Mouse (Mus musculus): ENCODE data around the gene Fam243. TPM values are rescaled to one million over a fixed set of nuclear protein-coding genes. Genes with fewer than 3 reads are reported as not detected.
A peak's percentile ranks its signal among the peaks of the same experiment; 100 is the strongest.

The Fam243 gene
- polyA plus RNA-seq (2014; fragmentation: Nextera tagmentation; extraction: Ambion mirVana): not detected in 2 replicates

DNA sequence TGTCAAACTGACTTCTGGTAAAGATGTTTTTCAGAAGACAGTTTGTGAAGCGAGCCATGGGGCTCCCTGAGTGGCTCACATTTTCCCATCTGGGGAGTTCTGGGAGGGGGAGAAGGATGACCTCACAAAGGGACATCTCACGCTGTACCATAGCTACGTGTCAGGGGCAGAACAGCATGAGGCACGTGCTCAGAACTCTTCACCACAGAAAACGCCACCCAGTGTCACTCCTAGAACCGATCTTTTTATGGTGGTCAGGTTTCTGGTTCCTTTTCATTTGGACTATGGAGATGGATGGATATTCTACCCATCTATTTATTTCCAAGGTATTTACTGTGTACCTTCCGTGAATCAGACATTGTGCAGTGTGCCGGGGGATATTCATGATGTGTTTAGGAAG is at the start of gene Fam243:
Gene Fam243, minus strand, starts transcription at position 101 of the 400 bp plus-strand sequence.
- DNase-seq (ENCODE audit: low spot score): no peak

DNA sequence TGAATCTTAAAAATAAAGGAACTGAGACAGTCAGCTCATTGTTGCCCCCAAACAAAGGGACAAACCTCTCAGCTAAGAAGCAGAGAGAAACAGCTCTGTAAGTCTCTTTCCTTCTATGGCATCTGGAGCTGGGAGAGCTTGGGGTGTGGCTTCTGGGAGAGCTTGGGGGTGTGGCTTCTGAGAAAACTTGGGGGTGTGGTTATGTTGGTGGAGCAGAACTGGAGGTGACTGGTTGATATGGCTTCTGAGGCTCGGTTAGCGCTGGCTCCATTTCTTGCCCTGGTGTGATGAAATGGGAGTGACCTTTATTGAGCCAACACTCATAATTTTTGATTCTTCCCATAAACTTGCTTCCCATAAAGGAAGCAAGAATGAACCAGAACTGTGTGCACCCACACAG is 48.0 kb upstream of the Fam243 start:
- Histone ChIP-seq H3K36me3 (ENCODE audit: control insufficient read depth, insufficient read depth, low read length) (no peaks in the 10 kb centered on the region), H3K4me1 (ENCODE audit: control insufficient read depth, insufficient read depth, low read length) (no peaks in the 10 kb centered on the region), H3K4me2 (ENCODE audit: low read depth, severe bottlenecking) (no peak overlapping the region), H3K9me3 (ENCODE audit: control insufficient read depth, low read length) (no peaks in the 10 kb centered on the region), H3K27ac (replicated peaks; ENCODE audit: low read depth, low read length) (no peak overlapping the region), H3K9ac (ENCODE audit: low read length) (no peak overlapping the region), H3K27me3 (ENCODE audit: control insufficient read depth, insufficient read depth, low read length) (no peaks in the 10 kb centered on the region), H3K4me3 (ENCODE audit: low read depth, low read length) (no peak overlapping the region)
- DNase-seq (ENCODE audit: low spot score) (no peak), ATAC-seq (ENCODE audit: insufficient number of reproducible peaks, low FRiP score, low TSS enrichment, low read depth) (0 out of 2 replicates have a peak, but pooled peaks have one; percentile 60)
- WGBS: 35% methylated on average over 2 of the region's 2 CpGs

More for the DNA sequence above, at the start of gene Fam243:
- Histone ChIP-seq H3K9me3 (ENCODE audit: control insufficient read depth, low read length) (no peaks in the 10 kb centered on the region), H3K4me1 (ENCODE audit: control insufficient read depth, insufficient read depth, low read length) (no peaks in the 10 kb centered on the region), H3K36me3 (ENCODE audit: control insufficient read depth, insufficient read depth, low read length) (no peaks in the 10 kb centered on the region), H3K27me3 (ENCODE audit: control insufficient read depth, insufficient read depth, low read length) (no peaks in the 10 kb centered on the region), H3K4me3 (ENCODE audit: low read depth, low read length) (no peak within 1 kb of the TSS), H3K9ac (ENCODE audit: low read length) (no peak within 1 kb of the TSS), H3K4me2 (ENCODE audit: low read depth, severe bottlenecking) (no peak within 1 kb of the TSS), H3K27ac (replicated peaks; ENCODE audit: low read depth, low read length) (no peak within 1 kb of the TSS)
- WGBS: 89% methylated on average over 8 of the region's 8 CpGs
- no peak for ATAC-seq (ENCODE audit: insufficient number of reproducible peaks, low FRiP score, low TSS enrichment, low read depth)

DNA sequence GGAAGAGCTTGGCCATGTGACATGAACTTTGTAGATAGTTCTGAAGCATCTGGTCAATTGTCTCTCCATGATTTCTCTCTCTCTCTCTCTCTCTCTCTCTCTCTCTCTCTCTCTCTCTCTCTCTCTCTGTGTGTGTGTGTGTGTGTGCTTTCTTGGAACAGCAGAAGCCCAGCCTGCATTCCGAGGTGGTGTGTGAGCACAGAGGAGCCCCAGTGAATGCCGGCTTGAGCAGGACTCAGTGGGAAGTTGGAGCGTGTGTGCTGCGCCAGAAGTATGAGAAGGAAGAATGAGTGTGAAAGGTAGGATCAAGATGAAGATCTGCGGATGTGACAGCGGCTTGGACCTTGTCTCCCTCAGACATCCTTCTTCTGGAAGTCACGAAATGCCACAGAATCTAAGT is 44.2 kb upstream of the Fam243 start:
- Histone ChIP-seq H3K27me3 (ENCODE audit: control insufficient read depth, insufficient read depth, low read length) (no peaks in the 10 kb centered on the region), H3K4me3 (ENCODE audit: low read depth, low read length) (no peak overlapping the region), H3K9me3 (ENCODE audit: control insufficient read depth, low read length) (no peaks in the 10 kb centered on the region), H3K9ac (ENCODE audit: low read length) (no peak overlapping the region), H3K36me3 (ENCODE audit: control insufficient read depth, insufficient read depth, low read length) (no peaks in the 10 kb centered on the region), H3K27ac (replicated peaks; ENCODE audit: low read depth, low read length) (no peak overlapping the region), H3K4me1 (ENCODE audit: control insufficient read depth, insufficient read depth, low read length) (no peaks in the 10 kb centered on the region), H3K4me2 (ENCODE audit: low read depth, severe bottlenecking) (no peak overlapping the region)
- DNase-seq (ENCODE audit: low spot score) (no peak), ATAC-seq (ENCODE audit: insufficient number of reproducible peaks, low FRiP score, low TSS enrichment, low read depth) (no peak)
- 71% methylated on average over 7 of the region's 7 CpGs for WGBS

DNA sequence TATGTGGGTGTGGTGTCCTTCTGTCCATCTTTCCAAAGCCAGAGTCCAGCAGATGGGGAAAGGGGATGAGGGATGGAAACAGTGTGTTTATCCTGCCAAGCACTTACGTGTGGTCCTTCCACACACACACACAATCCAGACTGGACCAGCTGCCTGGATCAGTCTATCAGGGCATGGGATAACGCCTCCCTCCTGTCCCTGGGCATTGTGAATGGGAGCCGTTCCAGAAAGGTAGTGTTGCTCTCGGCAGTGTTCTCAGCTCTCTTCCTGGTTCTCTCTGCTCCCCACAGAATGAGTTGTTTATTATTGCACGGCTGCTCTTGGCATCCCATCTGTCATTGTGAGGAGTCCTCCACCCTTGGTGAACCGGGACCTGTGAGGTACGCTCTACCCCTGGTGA is 39.5 kb upstream of the Fam243 start:
- H3K9me3 ChIP-seq (ENCODE audit: control insufficient read depth, low read length): no peaks in the 10 kb centered on the region
- H3K27me3 ChIP-seq (ENCODE audit: control insufficient read depth, insufficient read depth, low read length): no peaks in the 10 kb centered on the region
- WGBS: 78% methylated on average over 7 of the region's 7 CpGs
- no peak for ATAC-seq (ENCODE audit: insufficient number of reproducible peaks, low FRiP score, low TSS enrichment, low read depth)
- DNase-seq (ENCODE audit: low spot score): no peak
- no peak overlapping the region for H3K9ac ChIP-seq (ENCODE audit: low read length)
- H3K4me1 ChIP-seq (ENCODE audit: control insufficient read depth, insufficient read depth, low read length): peaks cover 7% of the 10 kb centered on the region; the same call in 1 of the 2 replicates
- H3K4me2 ChIP-seq (ENCODE audit: low read depth, severe bottlenecking): no peak overlapping the region
- H3K36me3 ChIP-seq (ENCODE audit: control insufficient read depth, insufficient read depth, low read length): no peaks in the 10 kb centered on the region
- no peak overlapping the region for H3K4me3 ChIP-seq (ENCODE audit: low read depth, low read length)
- no peak overlapping the region for H3K27ac ChIP-seq (replicated peaks; ENCODE audit: low read depth, low read length)

DNA sequence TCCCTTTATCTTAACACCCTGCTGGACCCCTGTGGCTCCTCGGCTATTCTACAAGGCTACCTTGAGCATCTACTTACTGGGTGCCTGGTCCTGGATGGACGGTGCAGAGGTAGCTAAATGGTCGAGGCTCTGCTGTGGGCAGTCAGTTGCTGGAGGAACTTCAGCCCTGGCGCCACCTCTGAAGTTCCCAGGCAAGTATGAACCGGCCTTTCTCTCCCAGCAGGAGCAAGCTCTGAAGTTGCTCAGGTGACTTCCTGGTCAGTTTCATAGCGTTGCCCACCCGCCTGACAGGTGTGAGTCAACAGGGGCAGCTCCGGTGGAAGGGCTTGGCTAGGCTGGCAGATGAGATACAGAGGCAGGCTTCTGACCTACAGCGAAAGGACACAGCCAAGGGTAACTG is 38.0 kb upstream of the Fam243 start, which contains the start of gene Kcne1:
Gene Kcne1, minus strand, starts transcription at position 240 of the 400 bp plus-strand sequence.
- Histone ChIP-seq H3K4me1 (ENCODE audit: control insufficient read depth, insufficient read depth, low read length) (peaks cover 7% of the 10 kb centered on the region; the same call in 1 of the 2 replicates), H3K9me3 (ENCODE audit: control insufficient read depth, low read length) (no peaks in the 10 kb centered on the region), H3K27ac (replicated peaks; ENCODE audit: low read depth, low read length) (no peak within 1 kb of the TSS), H3K4me2 (ENCODE audit: low read depth, severe bottlenecking) (peak within 1 kb of the TSS; percentile 10; the same call in 1 of the 2 replicates), H3K36me3 (ENCODE audit: control insufficient read depth, insufficient read depth, low read length) (no peaks in the 10 kb centered on the region), H3K27me3 (ENCODE audit: control insufficient read depth, insufficient read depth, low read length) (no peaks in the 10 kb centered on the region), H3K9ac (ENCODE audit: low read length) (no peak within 1 kb of the TSS), H3K4me3 (ENCODE audit: low read depth, low read length) (no peak within 1 kb of the TSS)
- DNase-seq (ENCODE audit: low spot score) (no peak), ATAC-seq (ENCODE audit: insufficient number of reproducible peaks, low FRiP score, low TSS enrichment, low read depth) (no peak)
- WGBS: 42% methylated on average over 9 of the region's 9 CpGs

DNA sequence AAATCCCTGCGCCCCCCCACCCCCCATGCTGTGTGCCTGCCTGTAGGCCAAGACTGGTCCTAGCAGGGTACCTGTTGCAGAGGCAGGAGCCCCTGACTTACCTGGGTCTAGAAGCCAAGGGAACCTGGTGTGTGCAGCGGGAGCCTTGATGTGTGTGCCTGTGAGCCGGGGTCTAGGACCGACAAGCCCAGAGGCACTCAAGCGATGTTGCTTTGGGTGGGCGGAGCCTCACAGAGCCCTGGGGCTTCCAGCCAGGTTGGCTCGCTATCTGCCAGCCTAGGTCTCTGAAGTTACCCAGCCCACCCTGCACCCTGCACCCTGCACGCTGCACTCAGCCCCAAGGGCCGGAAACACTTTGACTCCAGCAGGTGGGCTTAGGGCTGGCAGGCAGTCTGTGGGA is 37.5 kb upstream of the Fam243 start:
- Histone ChIP-seq H3K9ac (ENCODE audit: low read length) (no peak overlapping the region), H3K27me3 (ENCODE audit: control insufficient read depth, insufficient read depth, low read length) (no peaks in the 10 kb centered on the region), H3K4me3 (ENCODE audit: low read depth, low read length) (no peak overlapping the region), H3K36me3 (ENCODE audit: control insufficient read depth, insufficient read depth, low read length) (no peaks in the 10 kb centered on the region), H3K27ac (replicated peaks; ENCODE audit: low read depth, low read length) (no peak overlapping the region), H3K4me2 (ENCODE audit: low read depth, severe bottlenecking) (peak overlapping the region; percentile 10; the same call in 1 of the 2 replicates), H3K9me3 (ENCODE audit: control insufficient read depth, low read length) (no peaks in the 10 kb centered on the region), H3K4me1 (ENCODE audit: control insufficient read depth, insufficient read depth, low read length) (peaks cover 10% of the 10 kb centered on the region; the same call in 1 of the 2 replicates)
- 22% methylated on average over 9 of the region's 9 CpGs for WGBS
- ATAC-seq (ENCODE audit: insufficient number of reproducible peaks, low FRiP score, low TSS enrichment, low read depth) (peak; percentile 36; the same call in 1 of the 2 replicates), DNase-seq (ENCODE audit: low spot score) (peak; percentile 39)

DNA sequence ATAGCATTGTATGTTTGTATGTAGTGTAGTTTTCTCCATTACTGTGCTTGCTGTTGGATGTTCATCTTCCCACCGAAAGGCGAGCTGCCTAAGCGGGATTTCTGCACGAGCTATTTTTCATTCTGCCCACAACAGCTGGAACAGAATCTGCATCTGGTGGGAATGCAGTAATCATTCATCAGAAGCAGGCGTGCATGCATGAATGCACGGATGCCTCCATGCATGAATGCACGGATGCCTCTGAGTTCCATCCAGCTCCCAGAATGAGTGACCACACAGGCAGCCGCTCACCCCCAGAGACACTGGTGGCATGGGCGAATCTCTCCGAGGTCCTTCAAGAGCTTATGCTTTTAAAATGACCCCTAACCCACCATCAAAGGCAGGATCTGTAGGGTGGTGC is 36.3 kb upstream of the Fam243 start:
- Histone ChIP-seq H3K36me3 (ENCODE audit: control insufficient read depth, insufficient read depth, low read length) (no peaks in the 10 kb centered on the region), H3K27me3 (ENCODE audit: control insufficient read depth, insufficient read depth, low read length) (no peaks in the 10 kb centered on the region), H3K27ac (replicated peaks; ENCODE audit: low read depth, low read length) (no peak overlapping the region), H3K9ac (ENCODE audit: low read length) (no peak overlapping the region), H3K4me1 (ENCODE audit: control insufficient read depth, insufficient read depth, low read length) (peaks cover 13% of the 10 kb centered on the region), H3K9me3 (ENCODE audit: control insufficient read depth, low read length) (no peaks in the 10 kb centered on the region), H3K4me3 (ENCODE audit: low read depth, low read length) (no peak overlapping the region), H3K4me2 (ENCODE audit: low read depth, severe bottlenecking) (no peak overlapping the region)
- no peak for DNase-seq (ENCODE audit: low spot score)
- no peak for ATAC-seq (ENCODE audit: insufficient number of reproducible peaks, low FRiP score, low TSS enrichment, low read depth)
- 80% methylated on average over 10 of the region's 10 CpGs for WGBS

DNA sequence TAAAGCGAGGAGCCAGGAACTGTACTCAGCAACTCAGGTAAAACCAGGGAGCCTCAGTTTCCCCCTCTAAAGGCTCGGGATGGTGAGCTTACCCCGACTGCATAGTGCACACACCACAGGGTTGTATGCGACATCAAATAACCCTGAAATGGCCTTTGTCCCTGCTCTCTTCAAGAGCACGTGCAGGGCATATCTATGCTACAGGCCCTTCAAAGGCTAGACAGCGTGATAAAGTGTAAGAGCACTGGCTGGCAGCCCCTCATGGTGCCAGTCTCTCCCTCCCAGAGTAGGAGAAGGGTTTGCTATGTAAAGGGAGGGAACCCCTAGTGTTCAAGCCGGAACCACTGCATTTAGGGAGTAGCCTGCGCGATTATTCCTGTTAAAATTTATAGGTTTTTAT is 35.8 kb upstream of the Fam243 start:
- DNase-seq (ENCODE audit: low spot score): no peak
- peaks cover 13% of the 10 kb centered on the region for H3K4me1 ChIP-seq (ENCODE audit: control insufficient read depth, insufficient read depth, low read length)
- no peak for ATAC-seq (ENCODE audit: insufficient number of reproducible peaks, low FRiP score, low TSS enrichment, low read depth)
- no peak overlapping the region for H3K4me2 ChIP-seq (ENCODE audit: low read depth, severe bottlenecking)
- H3K36me3 ChIP-seq (ENCODE audit: control insufficient read depth, insufficient read depth, low read length): no peaks in the 10 kb centered on the region
- no peaks in the 10 kb centered on the region for H3K9me3 ChIP-seq (ENCODE audit: control insufficient read depth, low read length)
- WGBS: 82% methylated on average over 9 of the region's 9 CpGs
- no peak overlapping the region for H3K27ac ChIP-seq (replicated peaks; ENCODE audit: low read depth, low read length)
- no peak overlapping the region for H3K9ac ChIP-seq (ENCODE audit: low read length)
- H3K4me3 ChIP-seq (ENCODE audit: low read depth, low read length): no peak overlapping the region
- H3K27me3 ChIP-seq (ENCODE audit: control insufficient read depth, insufficient read depth, low read length): no peaks in the 10 kb centered on the region

DNA sequence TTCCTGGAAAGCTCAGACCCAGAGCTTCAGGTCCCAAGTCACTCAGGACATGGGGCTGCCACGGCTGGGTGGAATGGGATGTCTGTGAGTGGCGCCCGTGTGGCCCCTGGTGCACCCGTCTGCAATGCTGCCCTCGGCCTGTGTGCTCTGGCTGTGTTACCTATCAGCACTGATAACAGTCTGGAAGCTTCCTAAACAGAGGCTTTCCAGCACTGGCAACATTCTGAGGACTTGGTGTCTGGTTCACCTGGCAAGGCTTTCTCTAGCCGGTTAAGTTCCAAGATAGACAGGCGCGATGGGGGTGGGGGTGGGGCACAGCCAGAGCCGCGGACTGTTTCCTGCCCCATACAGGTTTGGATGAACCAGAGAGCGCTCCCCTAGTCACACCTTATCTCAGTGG is 34.7 kb upstream of the Fam243 start:
- no peaks in the 10 kb centered on the region for H3K9me3 ChIP-seq (ENCODE audit: control insufficient read depth, low read length)
- no peaks in the 10 kb centered on the region for H3K27me3 ChIP-seq (ENCODE audit: control insufficient read depth, insufficient read depth, low read length)
- no peak overlapping the region for H3K27ac ChIP-seq (replicated peaks; ENCODE audit: low read depth, low read length)
- WGBS: 77% methylated on average over 11 of the region's 11 CpGs
- H3K4me2 ChIP-seq (ENCODE audit: low read depth, severe bottlenecking): no peak overlapping the region
- no peak for ATAC-seq (ENCODE audit: insufficient number of reproducible peaks, low FRiP score, low TSS enrichment, low read depth)
- no peak overlapping the region for H3K9ac ChIP-seq (ENCODE audit: low read length)
- H3K4me3 ChIP-seq (ENCODE audit: low read depth, low read length): no peak overlapping the region
- peaks cover 13% of the 10 kb centered on the region for H3K4me1 ChIP-seq (ENCODE audit: control insufficient read depth, insufficient read depth, low read length)
- no peak for DNase-seq (ENCODE audit: low spot score)
- no peaks in the 10 kb centered on the region for H3K36me3 ChIP-seq (ENCODE audit: control insufficient read depth, insufficient read depth, low read length)
